Mouse (Mus musculus) left cerebral cortex, postnatal 10 days (tissue): ENCODE measurements around the gene Chtf18. TPM values are rescaled to one million over a fixed set of nuclear protein-coding genes. Genes with fewer than 3 reads are reported as not detected.
A peak's percentile ranks its signal among the peaks of the same experiment; 100 is the strongest.
"Not testable (repeated sequence)": the region's sequence is repeated elsewhere in the genome, so short reads cannot be mapped to it uniquely, and the experiment has no call there.

Experiments
- DNase-seq, 2 experiments: peaks; one replicate each; pipeline ENCODE4 v3.0.0; 2021 to 2022; ENCODE audit warnings: low spot score in 2 of 2, mixed read lengths in 1 of 2; ENCODE audit errors: extremely low spot score in 1 of 2
- intact Hi-C: fragments of 180-260 bp; cut with DNase I; formaldehyde crosslinking; loops from one replicate; pipeline ENCODE4 v1.15.1; 2025
- total RNA-seq, 2 experiments: library from RNA; stranded (reverse); gene quantifications; 2 replicates each; pipeline ENCODE4 v1.2.3; 2021

The Chtf18 gene
- total RNA-seq, 2 experiments from 2014 or later, result 3.0 to 4.8 TPM

- DNase-seq, intact Hi-C loops: not testable (repeated sequence)
These were observed 14.3 kb upstream of the Chtf18 start for GRCm38 (mm10) chr17:25741471-25741870.

GRCm38 (mm10) chr17:25738861-25739260 lies 11.6 kb upstream of the Chtf18 start:
- DNase-seq, result no peak
- intact Hi-C loops, result no loop called here

- intact Hi-C loops, result no loop called here
- DNase-seq, result no peak
These were observed 8.5 kb upstream of the Chtf18 start, which contains the start of gene Mslnl for GRCm38 (mm10) chr17:25735745-25736144. Mslnl (plus strand) TSS chr17:25736042.

- intact Hi-C loops, result no loop called here
- DNase-seq, result no peak
These were observed 8.0 kb upstream of the Chtf18 start for GRCm38 (mm10) chr17:25735246-25735645.

- peak; percentile 72 to 84 for DNase-seq
- intact Hi-C loops, result loop anchor here (2.0 kb wide), 1 partner anchor 67 kb away; no protein-coding TSS in a partner anchor
These were observed 4.9 kb upstream of the Chtf18 start for GRCm38 (mm10) chr17:25732082-25732481.

GRCm38 (mm10) chr17:25728009-25728270 lies 721 bp upstream of the Chtf18 start:
- intact Hi-C loops, result no loop called here
- peak in 1 of 2 experiments; percentile 55 for DNase-seq

GRCm38 (mm10) chr17:25725264-25725663 lies 2.0 kb downstream of the Chtf18 start:
- no peak for DNase-seq
- intact Hi-C loops, result no loop called here

- intact Hi-C loops, result no loop called here
- no peak for DNase-seq
These were observed 3.3 kb downstream of the Chtf18 start for GRCm38 (mm10) chr17:25723919-25724318.

- intact Hi-C loops, result no loop called here
- DNase-seq, result no peak
These were observed 3.7 kb downstream of the Chtf18 start for GRCm38 (mm10) chr17:25723470-25723869.

- no peak for DNase-seq
- intact Hi-C loops, result no loop called here
These were observed 5.7 kb downstream of the Chtf18 start for GRCm38 (mm10) chr17:25721476-25721875.

GRCm38 (mm10) chr17:25717691-25718090 lies 9.5 kb downstream of the Chtf18 start:
- intact Hi-C loops, result no loop called here
- DNase-seq, result no peak

GRCm38 (mm10) chr17:25716711-25717637 lies 10.2 kb downstream of the Chtf18 start, which contains the start of gene Gng13:
Gng13 (plus strand) TSS chr17:25717171.
- intact Hi-C loops, result no loop called here
- DNase-seq, result no peak

GRCm38 (mm10) chr17:25716130-25716529 lies 11.1 kb downstream of the Chtf18 start:
- intact Hi-C loops, result no loop called here
- no peak for DNase-seq

GRCm38 (mm10) chr17:25715627-25716026 lies 11.6 kb downstream of the Chtf18 start:
- intact Hi-C loops, result no loop called here
- no peak for DNase-seq

GRCm38 (mm10) chr17:25711136-25711535 lies 16.1 kb downstream of the Chtf18 start:
- intact Hi-C loops, result no loop called here

GRCm38 (mm10) chr17:25709994-25710393 lies 17.2 kb downstream of the Chtf18 start:
- intact Hi-C loops, result no loop called here
- DNase-seq, result no peak

More at GRCm38 (mm10) chr17:25711136-25711535, 16.1 kb downstream of the Chtf18 start:
- no peak for DNase-seq

- no peak for DNase-seq
- intact Hi-C loops, result no loop called here
These were observed 26.2 kb downstream of the Chtf18 start for GRCm38 (mm10) chr17:25700863-25701496.

- peak; percentile 77 to 80 for DNase-seq
- intact Hi-C loops, result loop anchor here (2.0 to 10.0 kb wide), 3 partner anchors 132 to 222 kb away; no protein-coding TSS in a partner anchor
These were observed 28.8 kb downstream of the Chtf18 start for GRCm38 (mm10) chr17:25698446-25698845.

GRCm38 (mm10) chr17:25696263-25696662 lies 31.0 kb downstream of the Chtf18 start:
- DNase-seq, result no peak
- intact Hi-C loops, result loop anchor here (10.0 kb wide), 1 partner anchor 191 kb away; no protein-coding TSS in a partner anchor

GRCm38 (mm10) chr17:25688922-25689321 lies 38.3 kb downstream of the Chtf18 start:
- no peak for DNase-seq
- intact Hi-C loops, result no loop called here
